Mouse (Mus musculus) c-Kit-positive CD71-negative TER-119-negative erythroid progenitor cells, embryonic 14.5 days (primary cell): ENCODE results near the gene Abcc5.
A peak's percentile ranks its signal among the peaks of the same experiment; 100 is the strongest.
"Not testable (repeated sequence)": the region's sequence is repeated elsewhere in the genome, so short reads cannot be mapped to it uniquely, and the experiment has no call there.

Experiments
- DNase-seq: peaks from one replicate; pipeline ENCODE4 v3.0.0-alpha.2; 2013; ENCODE audit warnings: low read depth

The Abcc5 gene

DNA sequence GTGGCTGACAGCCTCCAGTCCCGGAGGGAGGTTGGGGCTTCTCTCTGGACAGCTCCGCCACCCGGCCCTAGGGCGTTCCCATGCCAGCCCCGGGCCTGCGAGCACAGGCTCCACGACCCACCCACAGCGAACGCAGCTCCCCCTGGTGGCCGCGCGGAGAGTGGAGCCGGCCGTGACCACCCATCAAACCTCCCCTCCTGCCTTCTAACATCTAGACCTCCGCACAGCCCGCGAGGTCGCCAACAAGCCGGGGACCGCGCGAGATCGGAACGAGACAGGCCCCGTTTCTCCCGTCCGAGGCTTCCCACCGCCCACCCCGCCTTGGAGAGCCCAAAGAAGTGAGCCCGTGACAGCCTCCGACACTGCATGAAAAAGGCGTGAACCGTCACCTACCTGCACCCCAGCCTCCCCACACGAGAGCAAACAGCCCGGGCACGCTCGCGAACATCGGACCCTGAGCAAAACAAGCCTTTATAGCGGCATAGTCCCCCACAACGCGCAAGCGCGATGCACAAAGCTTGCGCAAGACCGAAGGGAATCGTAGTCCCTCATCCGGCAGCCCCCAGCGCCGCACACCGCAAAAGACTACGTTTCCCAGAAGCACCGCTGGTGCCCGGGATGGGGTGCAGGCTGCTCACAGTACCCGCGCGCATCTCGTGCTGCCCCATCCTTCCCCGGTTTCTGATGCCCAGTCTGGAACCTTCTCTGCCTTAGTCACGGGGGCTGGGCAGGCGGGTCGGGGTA is at the start of gene Abcc5:
TSS of gene Abcc5 (minus strand) at position 540 of the 744 bp plus-strand sequence.
- DNase-seq = peak; percentile 77

DNA sequence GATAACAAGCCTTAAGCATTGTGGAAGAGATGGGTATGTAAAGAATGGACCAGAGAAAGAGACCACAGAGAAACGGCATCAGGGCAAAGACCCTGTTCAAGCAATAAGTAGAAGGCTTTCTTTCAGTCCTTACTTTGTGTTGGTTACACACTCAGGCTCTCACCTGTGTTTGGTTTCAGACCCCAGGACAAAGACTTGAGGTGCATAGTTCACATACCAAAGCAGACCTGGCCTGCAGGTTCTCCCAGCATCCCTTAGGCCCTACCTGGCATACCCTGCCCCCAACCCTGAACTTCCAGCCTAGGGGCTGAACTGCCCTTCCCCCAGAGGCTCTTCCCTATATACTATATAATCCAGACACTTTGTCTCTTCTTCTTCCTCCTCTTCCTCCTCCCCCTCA is 49.1 kb upstream of the Abcc5 start:
- DNase-seq = no peak

DNA sequence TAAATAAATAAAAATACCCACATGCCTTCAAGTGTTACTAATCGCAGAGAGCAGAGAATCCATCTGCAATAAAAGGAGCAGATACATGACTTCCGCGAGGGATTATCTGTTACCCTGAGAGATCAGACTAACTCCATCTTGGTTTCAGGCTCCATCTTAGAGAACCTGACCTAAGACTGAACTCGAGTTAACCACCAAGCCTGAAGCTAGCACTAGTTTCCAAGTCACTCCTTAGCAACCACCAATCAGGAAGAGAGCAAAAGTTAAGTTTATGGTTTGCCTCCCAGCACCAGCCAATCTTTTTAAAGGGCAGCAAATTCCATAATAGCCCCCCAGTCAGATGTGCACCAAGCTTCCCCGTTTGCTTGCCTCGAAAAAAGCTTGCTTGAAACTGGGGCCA is 48.6 kb upstream of the Abcc5 start:
- DNase-seq = no peak

DNA sequence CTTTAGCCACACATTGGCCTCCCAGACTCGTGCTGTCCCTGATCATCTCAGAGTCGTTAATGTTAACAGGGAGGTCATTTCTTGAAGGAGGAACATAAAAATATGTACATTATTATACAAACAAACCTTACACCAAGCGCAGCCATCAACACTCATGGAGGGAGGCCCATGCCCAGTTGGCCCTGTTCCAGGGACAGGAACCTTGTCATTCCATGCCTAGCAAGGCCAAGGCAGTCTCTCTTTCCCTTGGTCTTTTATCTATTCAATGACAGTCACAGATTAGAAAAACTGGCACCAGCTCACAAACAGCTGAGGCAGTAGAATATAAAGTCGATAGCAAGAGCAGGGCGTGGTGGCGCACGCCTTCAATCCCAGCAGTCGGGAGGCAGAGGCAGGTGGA is 48.0 kb upstream of the Abcc5 start:
- no peak for DNase-seq

DNA sequence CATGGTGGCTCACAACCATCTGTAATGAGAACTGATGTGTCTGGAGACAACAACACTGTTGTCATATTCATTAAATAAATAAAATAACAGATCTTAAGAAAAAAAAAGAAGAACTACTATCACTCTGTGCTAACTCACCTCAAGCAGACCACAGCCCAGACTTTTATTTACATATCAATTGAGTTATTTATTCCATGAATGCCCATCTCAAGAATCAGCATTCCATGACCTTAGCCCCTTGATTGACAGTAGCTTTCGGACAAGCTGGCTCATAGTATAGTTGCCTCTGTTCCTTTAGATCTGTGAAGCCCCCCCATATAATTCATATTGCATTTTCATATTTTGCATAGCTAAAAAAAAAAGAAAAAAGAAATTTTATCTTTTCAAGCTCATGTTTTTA is 47.6 kb upstream of the Abcc5 start:
- no peak for DNase-seq

DNA sequence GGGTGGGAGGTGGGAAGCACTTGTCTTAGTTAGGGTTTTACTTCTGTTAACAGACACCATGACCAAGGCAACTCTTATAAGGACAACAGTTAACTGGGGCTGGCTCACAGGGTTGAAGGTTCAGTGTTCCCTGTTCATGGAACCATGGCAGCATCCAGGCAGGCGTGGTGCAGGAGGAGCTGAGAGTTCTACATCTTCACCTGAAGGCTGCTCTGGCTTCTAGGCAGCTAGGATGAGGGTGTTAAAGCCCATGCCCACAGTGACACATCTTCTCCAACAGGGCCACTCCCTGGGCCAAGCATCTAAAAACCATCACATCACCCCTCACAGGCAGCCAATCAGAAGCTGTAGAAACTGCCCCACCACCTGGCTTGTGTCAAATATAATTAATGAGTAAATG is 45.5 kb upstream of the Abcc5 start:
- no peak for DNase-seq

DNA sequence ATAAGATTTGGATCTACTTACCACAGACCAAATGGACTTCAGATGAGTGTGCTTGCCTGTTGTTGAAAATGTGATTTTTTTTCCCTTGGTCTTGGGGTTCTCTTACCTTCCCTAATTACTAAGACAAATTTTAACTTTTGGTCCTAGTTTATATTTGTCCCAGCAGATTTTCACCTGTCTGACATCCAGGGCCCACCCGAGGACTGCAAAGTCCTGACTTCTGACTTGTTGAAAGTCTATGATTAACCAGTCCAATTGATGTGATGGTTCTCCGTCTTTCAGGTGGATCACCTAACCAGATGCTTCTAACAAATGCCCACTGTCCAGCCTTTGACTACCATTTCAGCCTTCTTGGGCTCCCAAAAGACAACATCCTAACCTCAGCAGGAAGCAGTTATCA is 44.8 kb upstream of the Abcc5 start:
- no peak for DNase-seq

DNA sequence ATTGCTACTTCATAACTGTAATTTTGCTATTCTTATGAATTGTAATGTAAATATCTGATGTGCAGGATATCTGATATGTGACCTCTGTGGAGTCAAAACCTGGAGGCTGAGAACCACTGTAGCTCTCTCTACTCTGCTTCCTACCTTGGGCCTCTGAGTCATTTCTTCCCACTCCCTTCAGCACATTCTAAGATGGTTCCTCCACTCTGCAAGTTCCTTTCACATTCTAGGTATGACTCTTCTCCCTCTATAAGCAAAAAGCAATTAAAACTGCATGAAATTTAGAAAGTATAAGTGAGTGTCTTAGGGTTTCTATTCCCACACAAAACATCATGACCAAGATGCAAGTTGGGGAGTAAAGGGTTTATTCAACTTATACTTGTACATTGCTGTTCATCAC is 38.5 kb upstream of the Abcc5 start:
- no peak for DNase-seq

DNA sequence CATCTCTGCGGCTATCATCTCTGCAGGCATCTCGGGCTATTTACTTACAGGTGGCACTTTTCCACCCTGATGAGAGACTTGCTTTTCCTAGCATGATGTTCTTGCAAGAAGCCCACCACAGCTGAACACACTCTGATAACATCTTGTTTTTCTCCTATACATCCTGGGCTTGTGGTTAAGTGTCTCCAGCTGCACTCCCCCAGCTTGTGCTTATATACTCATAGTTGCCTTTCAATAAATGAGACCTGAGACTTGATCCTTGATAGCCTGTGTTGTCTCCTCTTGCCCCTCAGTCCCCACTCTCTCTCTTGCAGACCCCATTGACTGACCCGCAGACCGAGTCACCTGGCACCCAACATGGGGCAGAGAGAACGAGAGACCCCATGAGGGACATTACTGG is 32.5 kb upstream of the Abcc5 start:
- DNase-seq = not testable (repeated sequence)

DNA sequence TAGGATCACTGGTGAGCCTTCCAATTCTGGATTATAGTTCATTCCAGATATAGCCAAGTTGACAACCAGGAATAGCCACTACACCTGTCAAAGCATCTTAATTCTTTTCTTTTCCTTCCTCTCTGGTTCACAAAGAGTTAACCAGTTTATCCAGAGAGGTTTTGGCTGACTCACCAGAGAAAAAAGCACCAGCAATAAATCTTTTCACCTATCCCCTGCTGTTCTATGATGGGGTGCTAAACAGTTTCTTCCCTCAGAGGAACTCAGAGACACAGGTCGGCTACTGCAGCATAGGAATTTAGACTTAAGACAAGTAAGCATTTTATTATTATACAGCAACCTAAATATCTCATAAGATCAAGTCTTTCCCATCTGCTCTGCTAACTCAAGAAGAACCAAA is 29.9 kb upstream of the Abcc5 start:
- no peak for DNase-seq

DNA sequence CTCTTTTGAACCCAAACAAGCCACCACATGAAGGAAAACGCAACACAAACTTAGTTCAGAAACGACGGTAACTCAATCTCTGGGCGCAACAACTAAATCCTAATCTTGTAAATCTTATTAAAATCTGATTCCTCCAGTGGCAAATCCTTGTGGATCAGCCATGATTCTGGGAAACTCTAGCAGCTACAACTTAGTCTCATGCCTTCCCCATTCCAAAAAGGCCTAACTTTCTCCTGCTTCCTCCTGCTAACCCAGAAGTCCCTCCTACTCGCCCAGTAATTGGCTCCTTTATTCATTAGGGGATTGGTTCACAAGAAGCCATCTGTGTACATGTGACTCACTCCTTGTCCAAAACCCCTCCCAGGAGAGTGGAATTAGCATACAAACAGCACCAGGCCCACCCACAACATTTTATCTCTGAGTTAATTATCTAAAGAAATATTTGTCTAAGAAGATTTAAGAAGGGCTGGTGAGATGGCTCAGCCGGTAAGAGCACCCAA is 28.0 kb upstream of the Abcc5 start:
- DNase-seq = no peak

DNA sequence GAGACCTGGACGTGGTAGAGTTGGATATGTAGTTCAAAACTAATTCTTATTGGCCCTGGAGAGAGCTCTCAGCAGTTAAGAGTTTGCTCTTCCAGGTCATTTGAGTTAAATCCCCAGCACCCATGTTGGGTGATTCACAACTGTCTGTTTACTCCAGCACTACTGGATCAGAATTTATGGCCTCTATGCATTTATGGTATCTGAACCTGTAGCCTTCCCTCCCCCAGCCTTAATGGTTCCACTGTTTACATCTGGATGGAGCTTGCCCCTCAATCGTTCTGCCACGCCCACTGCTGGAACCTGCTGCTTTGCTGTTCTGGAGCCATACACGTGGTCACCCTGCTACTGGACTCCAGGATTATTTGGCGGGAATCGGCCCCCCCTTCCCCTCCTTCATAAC is 25.6 kb upstream of the Abcc5 start:
- no peak for DNase-seq

DNA sequence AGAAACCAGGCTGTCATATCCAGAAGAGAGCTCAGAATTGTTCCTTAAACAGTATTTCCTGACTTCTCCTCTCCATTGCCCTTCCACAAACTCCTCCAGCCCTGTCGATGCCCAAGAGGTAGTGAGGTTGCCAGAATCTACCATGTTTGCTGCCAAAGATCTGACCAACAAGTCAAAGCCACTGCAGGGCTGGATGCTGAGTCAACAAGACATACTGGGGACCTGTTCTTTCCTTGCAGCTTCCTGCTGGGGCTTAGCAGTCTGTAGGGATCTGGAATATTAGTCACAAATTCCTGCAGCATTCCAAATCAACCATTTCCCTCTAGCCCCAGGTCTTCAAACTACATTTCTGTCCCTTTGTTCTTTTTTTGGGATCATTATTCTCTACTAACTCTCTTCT is 19.7 kb upstream of the Abcc5 start:
- DNase-seq = no peak

DNA sequence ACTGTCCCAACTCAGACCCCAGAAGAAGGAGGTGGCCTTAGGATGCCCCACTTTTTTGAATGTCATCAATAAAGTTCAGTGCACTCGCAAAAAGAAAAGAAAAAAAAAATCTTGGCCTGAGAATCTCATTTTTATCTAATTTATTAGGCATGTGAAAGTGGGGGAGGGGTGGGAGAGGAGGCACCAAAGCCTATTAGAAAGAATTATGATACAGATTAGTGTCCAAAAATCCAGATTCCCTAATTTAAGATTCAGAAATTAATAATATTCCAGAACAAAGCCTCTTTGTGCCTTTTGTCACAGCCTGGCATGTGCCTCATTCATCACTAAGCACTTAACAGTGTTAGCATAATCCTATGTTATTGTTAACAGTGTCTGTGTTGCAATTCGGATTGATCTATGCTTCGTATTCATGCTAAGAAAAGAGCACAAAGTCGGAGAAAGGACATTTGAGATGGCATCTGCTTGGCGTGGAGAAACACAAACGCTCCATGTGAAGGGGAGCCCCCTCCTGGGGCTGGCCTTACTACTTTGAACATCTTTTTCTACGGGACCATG is 18.7 kb upstream of the Abcc5 start:
- DNase-seq = no peak

DNA sequence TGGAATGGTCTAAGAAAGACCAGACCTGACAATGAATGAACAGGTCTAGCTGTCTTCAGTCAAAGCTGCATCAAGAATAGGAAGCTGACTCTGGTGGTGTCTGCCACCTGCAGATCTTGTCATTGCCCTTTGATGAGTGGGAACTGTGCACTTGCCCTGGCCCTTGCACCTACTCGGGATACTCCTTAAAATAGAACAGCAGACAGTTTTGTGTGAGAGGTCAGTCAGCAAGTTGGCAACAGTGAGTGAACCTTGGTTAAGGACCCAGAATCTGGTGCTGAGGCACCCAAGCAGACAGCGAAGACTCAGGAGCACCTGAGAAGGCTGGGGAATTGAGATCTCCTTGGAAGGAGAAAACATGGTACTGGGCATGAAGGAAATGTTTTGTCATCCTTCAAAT is 16.7 kb upstream of the Abcc5 start:
- no peak for DNase-seq

DNA sequence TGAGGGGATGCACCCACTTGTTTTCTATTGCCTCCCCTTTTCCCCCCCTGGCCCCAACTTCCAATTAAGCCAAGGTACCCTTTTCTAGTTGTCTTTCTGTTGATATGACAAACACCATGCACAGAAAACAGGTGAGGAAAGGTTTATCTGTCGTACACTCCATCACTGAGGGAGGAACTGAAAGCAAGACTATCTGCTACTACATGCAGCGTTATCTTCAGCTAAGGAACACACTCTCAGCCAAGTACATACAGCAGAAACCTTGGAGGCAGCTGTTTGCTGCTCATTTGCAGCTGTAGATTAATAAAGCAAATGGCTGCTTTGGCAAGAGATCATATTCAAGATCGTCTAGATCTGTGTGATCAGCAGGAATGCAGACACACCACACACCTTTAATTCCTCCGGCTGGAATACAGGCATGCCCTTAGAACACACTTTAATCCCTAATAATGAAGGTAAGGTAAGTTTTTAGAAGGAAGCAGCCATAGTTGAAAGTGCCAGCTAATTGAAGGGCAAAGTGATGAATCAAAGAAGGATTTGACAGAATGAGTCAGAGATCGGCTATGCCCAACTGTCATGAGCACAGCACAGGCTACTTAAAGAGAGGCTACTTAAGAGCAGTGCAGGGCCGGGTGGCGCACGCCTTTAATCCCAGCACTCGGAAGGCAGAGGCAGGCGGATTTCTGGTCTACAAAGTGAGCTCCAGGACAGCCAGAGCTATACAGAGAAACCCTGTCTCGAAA is 12.7 kb upstream of the Abcc5 start:
- DNase-seq = no peak

DNA sequence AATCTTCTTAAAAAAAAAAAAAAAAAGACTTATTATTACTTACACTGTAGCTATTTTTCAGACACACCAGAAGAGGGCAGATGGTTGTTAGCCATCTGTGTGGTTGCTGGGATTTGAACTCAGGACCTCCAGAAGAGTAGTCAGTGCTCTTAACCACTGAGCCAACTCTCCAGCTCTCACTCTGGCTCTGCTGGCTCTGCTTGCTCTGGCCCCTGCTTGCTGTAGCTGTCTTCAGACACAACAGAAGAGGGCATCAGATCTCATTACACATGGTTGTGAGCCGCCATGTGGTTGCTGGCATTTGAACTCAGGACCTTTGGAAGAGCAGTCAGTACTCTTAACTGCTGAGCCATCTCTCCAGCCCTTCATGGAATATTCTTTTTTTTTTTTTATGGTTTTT is 11.9 kb upstream of the Abcc5 start:
- not testable (repeated sequence) for DNase-seq

DNA sequence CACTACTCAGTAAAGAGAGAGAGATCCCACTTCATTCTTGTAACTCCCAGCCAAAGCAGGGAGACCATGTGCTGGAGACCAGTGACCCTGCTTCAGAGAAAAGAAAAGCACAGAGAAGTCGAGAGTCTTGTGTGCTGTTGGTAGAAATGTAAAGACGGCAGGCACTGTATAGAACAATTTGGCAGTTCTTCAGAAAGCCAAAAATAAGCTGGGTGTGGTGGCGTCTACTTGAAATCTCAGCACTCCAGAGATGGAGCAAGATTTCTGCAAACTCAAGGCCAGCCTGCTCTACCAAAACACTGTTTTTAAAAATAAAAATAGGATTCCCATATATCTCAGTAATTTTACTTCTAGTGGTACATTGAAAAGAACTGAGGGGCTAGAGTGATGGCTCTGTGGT is 10.1 kb upstream of the Abcc5 start:
- no peak for DNase-seq

DNA sequence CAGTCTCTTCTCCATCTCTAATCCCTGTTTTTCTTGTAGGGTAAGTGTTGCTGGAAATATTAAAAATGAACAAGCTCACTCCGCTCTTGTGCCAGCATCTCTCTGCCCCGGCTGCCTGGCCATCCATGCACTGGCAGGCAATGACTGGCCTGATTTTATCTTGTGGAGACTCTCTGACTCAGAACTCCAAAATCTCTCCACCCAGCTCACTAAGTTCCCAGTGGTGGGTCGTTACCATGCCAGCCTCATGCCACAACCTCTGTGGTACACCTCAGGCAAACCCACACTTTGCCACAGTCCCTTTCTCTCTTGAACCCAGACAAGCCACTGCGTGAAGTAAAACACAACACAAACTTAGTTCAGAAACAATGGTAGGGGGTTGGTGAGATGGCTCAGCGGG is 3.1 kb upstream of the Abcc5 start:
- DNase-seq = no peak

DNA sequence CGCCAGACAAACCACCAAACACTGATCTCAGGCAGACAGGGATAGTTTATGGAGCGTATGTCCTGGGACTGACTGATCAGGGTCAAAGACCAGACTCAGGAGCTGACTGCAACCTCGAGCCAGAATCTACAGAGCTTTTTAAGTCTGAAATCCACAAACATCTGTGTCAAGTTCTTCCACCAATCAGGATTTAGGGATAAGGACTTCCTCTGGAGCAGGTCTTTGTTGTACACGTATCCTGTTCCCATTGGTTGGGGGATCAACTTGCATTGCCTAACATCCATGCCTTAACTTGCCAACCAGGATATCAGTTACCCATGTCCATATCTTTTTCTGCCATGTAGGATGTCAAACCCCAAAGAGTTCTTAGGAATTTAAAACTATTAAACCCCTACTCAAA is 1.4 kb upstream of the Abcc5 start:
- DNase-seq = no peak

DNA sequence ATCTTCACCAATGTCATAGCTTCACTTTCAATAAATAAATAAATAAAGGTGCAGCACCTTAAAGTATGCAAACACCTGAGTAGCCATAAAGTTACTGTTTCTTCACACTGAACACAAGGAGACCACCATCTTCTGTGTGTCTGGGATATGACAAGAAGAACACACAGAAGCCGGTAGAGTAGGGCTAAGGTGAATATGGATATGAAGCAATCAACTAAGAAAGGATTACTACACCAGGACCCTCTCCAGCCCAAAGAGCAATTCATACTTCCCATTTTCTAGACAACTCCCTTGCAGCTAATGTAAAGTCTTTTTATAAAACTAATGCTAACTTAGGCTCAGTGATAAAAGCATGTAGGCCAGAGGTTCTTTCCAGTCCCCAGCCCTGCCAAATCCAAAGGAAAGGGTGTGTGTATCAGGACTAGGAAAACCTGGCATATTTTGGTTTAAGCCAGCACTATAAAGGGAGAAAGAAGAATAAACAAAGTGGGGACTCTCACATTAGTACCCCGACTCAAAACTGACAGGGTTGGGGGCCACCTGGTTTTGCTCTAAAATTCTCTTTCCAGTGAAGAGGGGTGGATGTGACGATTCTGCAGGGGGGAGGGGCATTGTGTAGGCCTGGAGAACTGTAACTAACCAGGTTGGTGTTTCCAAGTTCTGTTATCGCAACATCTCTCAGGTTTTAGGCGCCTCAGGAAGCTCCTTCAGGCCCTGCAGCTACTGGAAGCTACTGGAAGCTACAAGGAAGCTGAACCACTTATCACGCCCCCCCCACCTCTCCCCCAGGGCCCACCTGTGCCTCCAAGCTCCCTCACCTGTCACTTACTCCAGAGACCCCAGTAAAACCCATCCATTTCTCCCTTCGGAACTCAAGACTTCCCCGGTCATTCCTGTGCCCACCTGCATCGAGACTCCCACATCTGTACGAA is 1.2 kb downstream of the Abcc5 start:
- no peak for DNase-seq

DNA sequence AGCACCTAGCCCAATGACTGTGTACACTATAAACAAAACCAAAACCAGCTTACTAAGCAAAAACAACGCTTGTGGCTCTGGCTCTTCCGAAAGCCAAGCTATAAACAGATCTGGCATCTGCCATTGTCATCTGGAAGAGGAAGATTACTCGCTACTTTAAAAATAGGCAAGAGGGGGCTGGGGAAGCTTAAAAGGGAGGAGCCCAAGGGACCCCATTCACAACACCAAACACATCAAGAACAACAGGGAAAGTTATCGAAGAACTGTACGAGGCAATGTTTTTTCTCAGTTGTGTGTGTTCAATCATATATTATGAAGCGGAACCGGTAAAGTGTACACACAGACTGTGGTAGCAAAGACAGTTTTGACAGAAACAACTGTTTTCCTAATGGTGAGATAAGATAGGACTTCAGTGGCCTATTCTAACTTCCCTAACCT is 1.9 kb downstream of the Abcc5 start:
- no peak for DNase-seq
